Mouse (Mus musculus): Measurements from ENCODE around the gene Gdpd5.

DNA sequence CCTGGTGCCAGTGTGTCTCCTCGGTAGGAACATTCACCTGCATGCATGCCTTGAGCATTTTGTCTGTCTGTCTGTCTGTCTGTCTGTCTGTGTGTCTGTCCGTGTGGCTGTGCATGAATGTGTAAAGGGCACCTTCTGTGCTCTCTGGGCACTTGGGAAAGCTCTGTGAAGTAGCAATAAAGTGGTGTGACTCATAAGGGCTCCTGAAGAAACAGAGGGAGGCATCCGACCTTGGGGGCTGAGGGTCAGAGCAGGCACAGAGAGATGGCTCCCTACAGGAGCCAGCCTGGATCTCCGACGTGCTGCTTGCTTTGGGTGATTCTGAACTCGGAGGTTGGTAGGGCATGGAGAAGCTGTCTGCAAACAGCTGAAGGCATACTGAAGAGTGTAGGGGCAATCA is 21.3 kb downstream of the Gdpd5 start:
- TF ChIP-seq POLR2AphosphoS5 (IDR thresholded peaks at IDR 0.05; ENCODE audit: borderline replicate concordance, low read depth, low read length) (no peak), CTCF (IDR thresholded peaks at IDR 0.05 in 2 of 3, conservative IDR thresholded peaks at IDR 0.05 in 1 of 3; ENCODE audit: control insufficient read depth in 1 of 3, insufficient read depth in 1 of 3, low read depth in 2 of 3, low read length in 3 of 3, poor library complexity in 1 of 3, severe bottlenecking in 1 of 3) (no peak), ETS1 (IDR thresholded peaks at IDR 0.05; ENCODE audit: low read depth, low read length) (no peak), TBP (IDR thresholded peaks at IDR 0.05; ENCODE audit: low read depth, low read length) (no peak)
